Mouse (Mus musculus) cerebellum, postnatal 4 days (tissue): ENCODE measurements around the gene Bmper.

ENCODE experiments used
- DNase-seq, 2 experiments: peaks; one replicate each; pipeline ENCODE4 v3.0.0; 2022; ENCODE audit warnings: low spot score in 2 of 2, mixed read lengths in 1 of 2

Bmper gene

DNA sequence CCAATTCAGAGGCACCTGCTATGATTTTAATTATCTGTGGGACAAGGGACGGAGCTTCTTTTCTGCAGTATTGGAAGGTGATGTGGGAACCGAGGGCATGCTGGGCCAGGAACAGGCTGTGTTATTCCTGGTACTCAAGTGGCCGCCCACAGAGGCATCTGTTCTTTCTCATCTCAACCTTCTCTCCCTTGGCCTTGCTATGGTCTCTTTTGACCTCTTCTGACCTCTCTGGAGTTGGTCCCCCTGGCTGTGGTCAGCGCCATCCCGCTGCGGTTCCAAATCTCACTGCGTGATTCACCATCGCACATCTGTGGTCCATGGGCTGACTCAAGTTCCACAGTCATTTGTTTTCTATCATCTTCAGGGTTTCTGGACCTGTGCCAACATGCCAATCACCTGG is 77.5 kb downstream of the Bmper start:
- DNase-seq: no peak

- DNase-seq: no peak
Measured at GRCm38 (mm10) chr9:23305681-23306080, 82.8 kb downstream of the Bmper start.

DNA sequence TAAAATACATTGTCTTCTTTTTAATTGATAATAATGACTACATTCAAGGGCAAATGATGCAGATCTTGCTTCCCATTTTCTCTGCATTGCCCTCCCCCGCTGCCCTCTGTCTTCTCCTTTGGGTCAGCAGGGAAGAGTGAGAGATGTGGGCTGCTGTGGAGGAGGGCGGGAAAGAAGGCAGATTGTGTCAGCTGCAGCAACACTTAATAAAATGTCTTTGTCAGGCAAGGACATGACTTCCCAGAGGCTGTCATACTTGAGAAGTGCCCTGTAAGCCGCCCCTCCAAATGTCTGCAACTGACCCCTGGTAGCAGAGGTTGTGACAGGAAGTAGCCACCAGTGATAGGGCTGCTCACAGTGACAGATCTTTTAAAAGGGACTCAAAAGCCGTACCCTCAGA is 83.3 kb downstream of the Bmper start:
- DNase-seq: no peak

DNA sequence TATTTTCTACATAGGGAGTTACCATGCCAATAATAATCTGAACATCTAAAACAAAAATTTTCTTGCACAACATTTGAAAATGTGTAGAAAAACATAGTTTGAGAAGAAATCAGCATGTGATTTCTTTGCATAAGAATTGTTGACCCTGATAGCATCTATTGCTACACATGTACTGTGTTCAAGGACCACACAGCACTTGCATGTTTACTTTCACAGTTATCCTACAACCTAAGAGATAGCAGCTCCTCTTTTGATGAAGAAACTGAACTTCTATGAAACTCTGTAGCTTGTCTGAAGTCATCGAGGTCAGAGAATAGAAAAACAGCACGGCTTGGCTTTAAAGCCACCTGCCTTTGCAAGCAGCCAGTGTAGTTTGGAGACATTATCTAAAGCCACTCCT is 85.0 kb downstream of the Bmper start:
- no peak for DNase-seq

DNA sequence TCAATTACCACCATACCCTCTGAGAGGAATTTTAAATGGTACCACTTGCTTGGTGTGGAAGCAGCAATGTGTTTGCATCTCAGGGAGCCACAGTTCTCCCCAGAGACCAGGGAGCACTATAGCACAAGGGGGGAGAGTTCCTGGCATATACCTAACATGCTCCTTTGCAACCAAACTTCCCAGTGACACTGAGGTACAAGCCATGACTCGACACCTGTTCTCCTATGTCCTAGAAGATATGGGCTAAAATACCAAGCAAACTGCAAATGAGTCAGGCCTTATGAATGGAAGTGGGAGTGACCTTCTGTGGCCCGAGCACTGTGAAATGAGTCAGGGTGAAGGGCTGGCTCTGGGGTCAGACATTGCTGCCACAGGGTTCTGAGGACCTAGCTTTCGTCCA is 88.1 kb downstream of the Bmper start:
- DNase-seq: no peak

DNA sequence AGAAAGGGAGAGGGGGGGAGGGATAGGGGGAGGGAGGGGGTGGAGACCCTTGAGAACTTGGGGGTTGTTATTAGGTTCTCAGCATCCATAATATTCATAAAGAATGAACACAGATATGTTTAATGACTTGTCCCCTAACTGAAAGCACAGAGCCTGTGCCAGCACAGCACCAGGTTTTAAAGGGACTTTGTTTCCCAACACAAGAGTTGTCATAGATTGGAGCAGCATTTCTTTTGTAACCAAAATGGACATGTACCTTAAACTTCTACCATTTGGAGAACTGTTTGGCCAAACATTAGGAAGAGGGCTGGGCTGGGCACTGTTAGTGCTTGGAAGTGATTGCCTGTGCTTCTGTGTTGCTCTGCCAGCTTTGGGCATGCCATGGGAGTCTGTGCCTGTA is 89.1 kb downstream of the Bmper start:
- no peak for DNase-seq

DNA sequence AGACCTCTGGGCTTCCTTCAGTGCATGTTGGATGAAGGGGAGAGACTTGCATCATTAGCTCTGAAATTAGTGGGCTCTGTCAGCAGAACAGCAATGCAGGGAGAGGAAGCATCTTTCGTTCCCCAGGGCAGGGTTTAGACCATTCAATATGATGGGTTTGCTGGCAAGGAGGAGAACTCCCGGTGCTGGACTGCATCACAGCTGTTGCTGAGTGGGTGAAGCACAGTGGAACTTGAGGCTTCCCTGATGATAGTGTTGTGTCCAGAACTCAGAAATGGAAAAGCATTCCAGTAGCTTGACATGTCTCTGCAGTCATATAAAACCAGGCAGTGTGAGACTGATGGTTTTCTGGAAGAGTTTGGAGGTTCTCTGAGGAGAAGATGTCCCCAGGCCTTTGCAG is 90.0 kb downstream of the Bmper start:
- no peak for DNase-seq

DNA sequence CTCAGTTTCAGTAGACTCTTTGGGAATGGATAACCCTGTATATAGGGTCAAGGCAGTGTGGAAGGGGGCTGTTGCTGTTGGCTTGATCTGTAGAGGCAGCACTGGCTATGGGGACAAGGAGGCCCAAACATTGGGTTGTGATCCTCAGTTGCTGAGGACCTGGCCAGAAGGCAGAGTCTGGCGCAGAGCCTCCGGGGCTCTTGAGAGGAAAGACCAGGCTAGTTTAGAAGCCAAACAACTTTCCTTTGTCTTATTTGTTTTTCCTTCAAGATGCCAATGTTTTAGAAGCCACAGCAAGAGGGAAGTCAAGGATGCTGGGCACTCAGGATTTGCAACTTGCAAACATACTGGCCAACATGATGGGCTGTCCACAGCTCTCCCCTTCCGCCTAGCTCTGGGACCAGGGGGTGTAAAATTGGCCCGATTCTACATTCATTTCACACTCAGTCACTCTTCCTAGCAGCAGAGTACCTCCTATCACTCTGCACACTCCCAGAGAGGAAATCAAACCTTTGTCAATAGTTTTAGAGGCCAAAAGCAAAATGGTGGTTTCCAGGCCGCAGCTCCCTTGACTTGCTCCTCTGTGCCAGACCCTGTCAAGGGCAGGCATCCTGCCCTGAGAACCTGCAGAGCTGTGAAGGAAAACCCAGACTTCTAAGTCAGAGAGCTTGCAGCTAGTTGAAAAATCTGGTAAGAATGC is 92.9 kb downstream of the Bmper start:
- DNase-seq: no peak

DNA sequence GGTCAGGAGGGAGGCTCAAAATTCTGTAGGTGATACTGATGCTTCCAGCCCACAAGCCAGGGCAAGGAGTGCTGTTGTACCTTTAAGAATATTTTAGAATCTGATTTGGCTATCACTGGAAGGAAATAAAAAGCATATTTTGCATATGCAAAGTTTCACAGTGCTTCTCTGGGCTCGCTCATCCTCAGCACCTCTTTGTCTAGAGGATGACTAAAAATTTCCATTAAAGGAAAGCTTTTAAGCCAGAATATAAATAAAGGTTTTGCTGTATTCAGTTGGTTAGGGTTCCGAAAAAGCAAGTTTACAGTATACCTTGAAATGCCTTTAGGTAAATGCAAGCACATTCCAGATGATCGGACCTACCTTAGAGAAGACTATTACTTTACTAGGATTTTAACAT is 105.0 kb downstream of the Bmper start:
- no peak for DNase-seq

DNA sequence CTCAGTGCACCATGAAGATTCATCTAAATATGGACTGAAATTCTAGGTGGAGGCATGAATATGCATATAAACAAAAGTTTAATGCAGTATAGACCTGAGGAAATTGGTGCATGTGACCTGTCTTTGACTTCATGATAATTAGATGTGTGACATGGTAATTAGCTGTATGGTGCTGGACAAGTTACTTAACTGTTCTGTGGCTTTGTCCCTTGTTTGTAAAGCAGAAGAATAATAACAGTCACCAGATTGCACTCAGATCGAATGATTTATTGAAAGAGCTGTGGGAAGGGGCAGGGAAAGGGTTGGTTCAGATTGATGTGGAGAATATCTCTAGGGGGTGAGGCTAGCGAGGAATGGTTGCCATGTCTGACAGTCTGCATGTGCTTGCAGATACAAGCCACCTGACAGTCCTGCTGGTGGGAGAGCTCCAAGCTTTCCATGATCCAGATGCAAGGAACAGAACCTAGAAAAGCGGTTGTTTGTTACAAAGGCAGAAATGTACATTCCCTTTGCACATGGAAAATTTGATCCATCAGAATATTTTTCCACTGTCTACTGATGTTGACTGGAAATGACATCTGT is 110.3 kb downstream of the Bmper start:
- DNase-seq: no peak

DNA sequence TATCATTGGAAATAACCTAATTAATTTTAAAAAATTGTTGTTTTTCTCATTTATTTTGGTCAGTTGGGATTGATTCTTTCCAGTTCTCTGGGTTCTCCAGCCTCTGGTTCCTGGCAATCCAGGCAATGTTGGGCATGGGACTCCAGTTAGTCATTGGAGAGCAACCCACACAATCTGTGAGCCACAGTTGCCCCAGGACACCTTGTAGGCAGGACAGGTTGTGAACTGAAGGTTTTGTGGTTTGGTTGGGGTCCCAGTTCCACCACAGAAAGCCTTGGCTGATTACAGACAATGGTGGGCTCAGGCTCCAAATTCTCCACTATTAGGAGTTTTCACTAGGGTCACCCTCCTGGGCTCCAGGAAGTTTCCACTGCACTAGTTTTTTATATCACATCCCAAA is 117.7 kb downstream of the Bmper start:
- no peak for DNase-seq

DNA sequence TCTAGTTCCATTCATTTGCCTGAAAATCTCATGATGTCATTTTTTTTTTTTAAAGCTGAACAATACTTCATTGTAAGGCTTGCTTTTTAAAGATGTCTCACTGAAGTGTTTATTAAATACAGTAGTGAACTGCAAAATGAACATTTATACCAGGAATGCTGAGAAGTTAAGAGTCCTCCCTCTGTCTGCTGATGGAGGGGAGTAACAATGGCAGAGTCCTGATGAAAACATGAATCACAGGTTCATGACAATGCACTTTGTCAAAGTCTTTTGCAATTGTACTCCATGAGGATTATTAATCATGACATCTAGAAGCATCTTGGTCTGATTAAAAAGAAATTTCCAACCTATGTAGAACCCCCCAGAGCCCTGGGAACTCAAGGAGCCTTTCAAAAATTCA is 118.4 kb downstream of the Bmper start:
- no peak for DNase-seq

GRCm38 (mm10) chr9:23344353-23344752 is 121.5 kb downstream of the Bmper start:
- DNase-seq: no peak

DNA sequence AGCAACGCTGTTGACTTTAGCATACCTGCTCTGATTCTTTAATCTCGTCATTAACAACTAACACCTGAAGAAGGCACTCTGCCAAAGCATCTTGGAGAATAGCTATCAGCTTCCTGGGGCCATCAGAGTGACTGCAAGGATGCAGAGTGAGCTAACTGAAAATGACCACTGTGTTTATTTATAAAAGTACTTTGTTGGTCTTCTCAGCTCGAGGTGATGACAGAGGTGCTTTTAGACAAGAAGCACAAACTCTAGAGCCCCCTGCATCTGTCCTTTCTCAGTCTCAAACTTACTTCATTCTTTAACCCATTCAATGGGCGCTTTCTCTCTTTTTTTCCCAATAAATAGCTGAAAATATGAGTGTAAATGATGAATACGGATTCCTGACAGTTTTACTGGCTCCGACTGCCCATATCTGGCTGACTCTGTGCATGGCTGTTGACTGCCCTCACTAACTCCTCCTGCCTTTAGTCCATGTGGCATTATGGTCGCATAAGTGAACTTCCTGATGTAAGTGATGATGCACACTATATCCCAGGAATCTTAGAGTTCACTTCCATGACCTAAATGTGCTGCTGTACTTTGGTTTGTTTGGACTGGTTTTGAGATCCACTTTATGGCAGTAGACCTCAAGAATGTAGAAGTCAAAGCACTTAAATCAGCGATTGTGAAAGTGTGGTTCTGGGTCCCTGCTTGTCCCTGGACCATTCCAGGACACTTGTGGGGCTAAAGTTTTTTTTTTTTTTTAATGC is 122.4 kb downstream of the Bmper start:
- DNase-seq: no peak

DNA sequence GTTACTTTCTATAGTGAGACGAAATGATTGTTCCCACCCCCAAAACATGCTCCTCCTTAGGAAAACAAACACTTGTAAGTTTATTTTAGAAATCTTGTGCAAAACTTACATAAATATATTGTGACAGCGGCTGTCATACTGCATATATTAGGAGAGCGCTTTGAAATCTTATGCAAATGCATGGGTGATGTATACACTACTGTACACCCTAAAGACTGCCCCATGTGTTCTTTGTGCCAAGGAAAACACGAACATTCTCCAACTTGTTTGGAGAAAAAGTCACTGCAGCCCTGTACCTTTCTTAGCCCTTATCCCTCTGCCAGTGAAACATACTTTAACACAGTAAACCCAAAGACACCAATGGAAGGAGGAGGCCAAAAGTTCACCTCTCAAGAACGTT is 126.7 kb downstream of the Bmper start:
- no peak for DNase-seq

DNA sequence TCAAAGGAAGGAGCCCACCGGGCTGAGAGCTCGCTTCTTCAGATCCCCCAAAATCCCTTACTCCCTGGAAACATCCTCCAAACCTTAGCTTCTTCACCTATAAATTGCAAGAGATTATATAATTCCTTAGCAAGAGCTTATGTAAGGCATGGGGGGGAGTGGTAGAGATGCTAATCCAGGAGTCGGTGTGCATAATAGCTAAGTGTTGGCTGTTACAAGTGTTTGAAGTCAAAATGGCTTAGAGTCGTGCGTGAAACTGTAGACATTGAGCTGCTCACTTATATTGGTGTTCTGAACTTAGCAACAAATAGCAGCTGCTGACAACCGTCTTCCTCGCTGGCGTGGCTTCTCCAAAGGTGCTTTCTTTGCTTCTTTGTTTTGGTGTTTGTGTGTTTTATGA is 128.5 kb downstream of the Bmper start:
- no peak for DNase-seq

DNA sequence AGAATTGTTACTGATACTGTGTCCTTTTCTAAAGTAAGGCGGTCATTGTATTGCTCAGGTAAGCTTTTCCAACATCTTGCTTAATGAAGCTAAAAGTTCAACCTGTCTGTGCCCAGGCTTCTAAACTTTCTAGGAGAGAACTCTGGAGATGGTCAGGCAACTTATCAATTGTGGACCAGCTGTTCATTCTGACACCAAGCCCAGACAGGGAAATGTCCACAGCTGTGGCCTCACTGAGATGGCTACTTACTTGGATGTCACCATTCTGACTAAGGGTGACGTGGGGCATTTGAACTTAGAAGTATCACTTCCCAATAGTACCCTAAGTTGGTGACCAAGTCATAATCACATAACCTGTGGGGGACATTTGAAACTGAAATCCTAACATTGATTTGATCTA is 129.5 kb downstream of the Bmper start:
- no peak for DNase-seq

DNA sequence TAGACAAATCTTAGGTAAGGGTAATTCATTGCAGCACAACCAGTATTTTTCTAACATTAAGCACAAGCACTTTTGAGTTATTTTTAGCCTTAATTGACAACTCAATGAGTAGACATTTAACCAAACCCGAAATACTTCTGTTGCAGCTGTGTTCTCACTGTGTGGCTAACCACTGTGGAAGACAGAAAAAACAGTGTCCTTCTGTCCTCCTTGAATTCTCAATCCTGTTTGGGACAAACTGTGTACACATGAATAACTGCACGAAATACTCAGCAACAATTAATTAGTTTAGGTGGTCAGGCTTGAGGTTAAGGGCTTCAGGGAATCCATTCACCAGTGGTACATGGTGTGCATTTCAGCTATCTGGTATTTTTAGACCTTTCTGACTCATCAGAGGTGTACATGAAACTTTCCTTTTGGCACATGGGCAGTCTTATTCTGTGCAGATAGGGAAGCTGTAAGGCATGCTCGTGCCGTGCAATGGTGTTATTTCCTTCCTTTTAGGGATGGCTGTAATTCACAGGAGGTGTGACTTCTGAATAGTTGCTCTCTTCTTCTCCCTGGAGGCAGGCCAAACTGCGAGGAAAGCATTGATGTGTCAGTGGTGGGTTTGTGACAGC is 131.4 kb downstream of the Bmper start:
- no peak for DNase-seq

DNA sequence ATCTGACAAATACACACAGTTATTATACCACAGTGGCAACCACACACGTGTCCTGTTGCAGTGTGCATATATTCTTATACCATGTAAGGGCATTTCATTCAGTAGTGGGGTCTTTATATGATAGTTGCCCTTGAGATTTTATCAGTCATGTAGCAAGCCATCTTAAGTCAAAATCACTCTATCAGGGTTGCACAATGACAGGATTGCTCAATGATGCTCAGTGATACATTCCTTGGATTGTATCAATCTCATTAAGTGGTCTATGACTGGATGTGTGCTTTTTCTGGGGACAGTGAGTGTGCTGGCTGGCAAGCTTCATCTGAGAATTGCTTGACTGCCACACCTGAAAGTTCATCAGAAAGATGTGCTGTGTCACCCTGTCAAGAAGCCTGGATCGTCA is 135.2 kb downstream of the Bmper start:
- DNase-seq: no peak

GRCm38 (mm10) chr9:23363139-23363538 is 140.3 kb downstream of the Bmper start:
- no peak for DNase-seq

GRCm38 (mm10) chr9:23363540-23363939 is 140.7 kb downstream of the Bmper start:
- DNase-seq: no peak

GRCm38 (mm10) chr9:23364047-23364446 is 141.2 kb downstream of the Bmper start:
- DNase-seq: no peak

DNA sequence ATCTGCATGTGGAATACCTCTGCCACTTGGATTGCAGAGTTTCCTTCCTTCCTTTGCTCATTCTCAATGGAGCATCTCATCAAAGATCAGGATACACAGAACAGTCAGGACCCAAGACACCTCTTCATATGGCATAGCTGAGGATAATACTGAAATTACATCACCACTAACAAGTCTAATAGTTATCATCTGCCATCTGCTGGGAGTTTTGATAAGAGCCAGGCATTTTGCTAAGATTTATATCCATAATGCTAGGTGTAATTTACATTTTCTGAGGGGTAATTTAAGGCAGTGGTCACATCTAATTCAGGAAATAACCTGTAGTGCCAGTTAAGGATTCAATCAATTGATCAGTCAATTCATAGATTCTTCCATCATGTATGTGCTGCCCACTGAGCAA is 145.2 kb downstream of the Bmper start:
- no peak for DNase-seq
